Mouse (Mus musculus): Measurements from ENCODE around the gene Tns4.

Gene Tns4

GRCm38 (mm10) chr11:99118420-99118819 is 29.3 kb upstream of the Tns4 start:
- no peak for DNase-seq (ENCODE audit: low read depth, low spot score)

- no peak for DNase-seq (ENCODE audit: low read depth, low spot score)
Observed at GRCm38 (mm10) chr11:99117907-99118306, 28.8 kb upstream of the Tns4 start.

- no peak for DNase-seq (ENCODE audit: low read depth, low spot score)
Observed at GRCm38 (mm10) chr11:99115940-99116339, 26.8 kb upstream of the Tns4 start.

- DNase-seq (ENCODE audit: low read depth, low spot score) = no peak
Observed at GRCm38 (mm10) chr11:99113111-99113510, 24.0 kb upstream of the Tns4 start.

GRCm38 (mm10) chr11:99112700-99113099 is 23.6 kb upstream of the Tns4 start:
- no peak for DNase-seq (ENCODE audit: low read depth, low spot score)

GRCm38 (mm10) chr11:99111631-99112030 is 22.5 kb upstream of the Tns4 start:
- no peak for DNase-seq (ENCODE audit: low read depth, low spot score)

- DNase-seq (ENCODE audit: low read depth, low spot score) = no peak
Observed at GRCm38 (mm10) chr11:99111155-99111554, 22.0 kb upstream of the Tns4 start.

GRCm38 (mm10) chr11:99110370-99111110 is 21.4 kb upstream of the Tns4 start:
- DNase-seq (ENCODE audit: low read depth, low spot score) = peak; percentile 74

GRCm38 (mm10) chr11:99108296-99108695 is 19.2 kb upstream of the Tns4 start:
- no peak for DNase-seq (ENCODE audit: low read depth, low spot score)

- DNase-seq (ENCODE audit: low read depth, low spot score) = no peak
Observed at GRCm38 (mm10) chr11:99105981-99106726, 17.0 kb upstream of the Tns4 start.

- DNase-seq (ENCODE audit: low read depth, low spot score) = no peak
Observed at GRCm38 (mm10) chr11:99104609-99105410, 15.7 kb upstream of the Tns4 start.

- DNase-seq (ENCODE audit: low read depth, low spot score) = no peak
Observed at GRCm38 (mm10) chr11:99102575-99103270, 13.6 kb upstream of the Tns4 start.

- DNase-seq (ENCODE audit: low read depth, low spot score) = peak; percentile 52
Observed at GRCm38 (mm10) chr11:99101693-99102092, 12.6 kb upstream of the Tns4 start.

- DNase-seq (ENCODE audit: low read depth, low spot score) = no peak
Observed at GRCm38 (mm10) chr11:99100215-99100614, 11.1 kb upstream of the Tns4 start.

- no peak for DNase-seq (ENCODE audit: low read depth, low spot score)
Observed at GRCm38 (mm10) chr11:99099516-99099915, 10.4 kb upstream of the Tns4 start.

- no peak for DNase-seq (ENCODE audit: low read depth, low spot score)
Observed at GRCm38 (mm10) chr11:99098924-99099323, 9.8 kb upstream of the Tns4 start.

- DNase-seq (ENCODE audit: low read depth, low spot score) = no peak
Observed at GRCm38 (mm10) chr11:99096996-99097774, 8.1 kb upstream of the Tns4 start.

- DNase-seq (ENCODE audit: low read depth, low spot score) = no peak
Observed at GRCm38 (mm10) chr11:99096417-99096816, 7.3 kb upstream of the Tns4 start.

- no peak for DNase-seq (ENCODE audit: low read depth, low spot score)
Observed at GRCm38 (mm10) chr11:99095759-99096158, 6.7 kb upstream of the Tns4 start.

GRCm38 (mm10) chr11:99094911-99095676 is 6.0 kb upstream of the Tns4 start:
- peak; percentile 80 for DNase-seq (ENCODE audit: low read depth, low spot score)
